ENCODE assay signal across 11 mouse cellular contexts in the genomic region with DNA sequence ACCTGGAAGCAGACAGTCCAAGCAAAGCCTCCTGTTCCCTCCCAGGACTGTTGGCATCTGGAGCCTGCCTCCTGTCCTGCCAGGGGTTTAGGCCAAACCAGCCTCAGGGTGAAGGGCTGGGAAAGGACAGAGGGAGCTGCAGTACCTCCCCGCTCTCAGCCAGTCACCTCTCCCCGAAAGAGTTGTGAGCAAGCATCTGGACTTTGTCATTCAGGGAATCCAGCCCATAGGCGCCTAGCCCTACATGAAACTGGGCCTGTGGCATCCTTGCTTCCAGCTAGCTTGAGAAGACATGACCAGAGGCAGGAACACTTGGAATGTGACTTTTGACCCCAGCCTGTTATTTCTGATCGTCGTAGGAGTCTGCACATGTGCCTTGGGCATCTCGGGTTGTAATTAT.
DNase-seq lines count a peak whose midpoint lies in the region; ATAC-seq and TF ChIP-seq lines count a peak whose summit lies in the region.
"Had no signal": no experiment of that assay in that cellular context is flagged by ENCODE, and none has a peak within 500 bp of the region (broad histone marks: within the 10 kb centered on the region; RNA-seq: fewer than 3 reads in every experiment).

No protein-coding gene starts in this region.

- ATAC-seq in heart, embryonic 13.5 days (ENCODE audit: extremely low read depth, insufficient number of reproducible peaks, low FRiP score, low TSS enrichment) = no peak
- peak; percentile 51; the same call in 1 of the 2 replicates for ATAC-seq in liver, embryonic 16.5 days (ENCODE audit: low read depth)
- ATAC-seq: midbrain, embryonic 16.5 days had no signal

- no peak overlapping the region for H3K4me2 ChIP-seq in heart, embryonic 13.5 days
- H3K4me2 ChIP-seq in liver, embryonic 16.5 days (ENCODE audit: low read depth, low read length) = no peak overlapping the region
- H3K4me2 ChIP-seq: heart, embryonic 15.5 days; limb, embryonic 15.5 days had no signal

- no peak for TF ChIP-seq POLR2A in cerebellum, adult 2 months (IDR thresholded peaks at IDR 0.05; ENCODE audit: borderline replicate concordance, insufficient read depth, low read length)

- no peaks in the 10 kb centered on the region for H3K27me3 ChIP-seq in heart, embryonic 13.5 days (replicated peaks)
- no peaks in the 10 kb centered on the region for H3K27me3 ChIP-seq in liver, embryonic 16.5 days (ENCODE audit: control insufficient read depth, insufficient read depth, low read depth, low read length)
- H3K27me3 ChIP-seq in cerebellum, adult 2 months (ENCODE audit: control insufficient read depth, insufficient read depth, low read length) = no peaks in the 10 kb centered on the region
- H3K27me3 ChIP-seq: heart, embryonic 15.5 days; limb, embryonic 15.5 days had no signal

- H3K9me3 ChIP-seq in heart, embryonic 13.5 days = no peaks in the 10 kb centered on the region
- H3K9me3 ChIP-seq in liver, embryonic 16.5 days (replicated peaks; ENCODE audit: control insufficient read depth, low read length) = no peaks in the 10 kb centered on the region
- H3K9me3 ChIP-seq: heart, embryonic 15.5 days; limb, embryonic 15.5 days had no signal

- H3K36me3 ChIP-seq in heart, embryonic 13.5 days = no peaks in the 10 kb centered on the region
- no peaks in the 10 kb centered on the region for H3K36me3 ChIP-seq in liver, embryonic 16.5 days (ENCODE audit: control insufficient read depth, insufficient read depth)
- H3K36me3 ChIP-seq: heart, embryonic 15.5 days; limb, embryonic 15.5 days had no signal

- H3K4me1 ChIP-seq in heart, embryonic 13.5 days = peaks cover 19% of the 10 kb centered on the region
- H3K4me1 ChIP-seq in liver, embryonic 16.5 days (ENCODE audit: control insufficient read depth, low read depth, low read length) = peaks cover 4% of the 10 kb centered on the region
- no peaks in the 10 kb centered on the region for H3K4me1 ChIP-seq in cerebellum, adult 2 months (ENCODE audit: control insufficient read depth, insufficient read depth, low read length)

- no peak for DNase-seq in heart, adult 8-10 months (ENCODE audit: low spot score)
- peak; percentile 4 for DNase-seq in adipocyte (ENCODE audit: low spot score)
- DNase-seq in kidney, adult 18-20 months = peak; percentile 63
- no peak for DNase-seq in right cerebral cortex, postnatal 4 days
- DNase-seq in gastrocnemius, postnatal 4 days (ENCODE audit: low spot score in 2 of 2) = no peak
- DNase-seq in cerebellum, adult 2 months = no peak

- WGBS in heart, embryonic 13.5 days = 23% methylated on average over 6 of the region's 6 CpGs
- 64% methylated on average over 6 of the region's 6 CpGs for WGBS in liver, embryonic 16.5 days (ENCODE audit: insufficient replicate concordance)
- WGBS in cerebellum, adult 2 months = 80% methylated on average over 6 of the region's 6 CpGs

- H3K9ac ChIP-seq in heart, embryonic 13.5 days = 0 out of 2 replicates have a peak overlapping the region, but pooled peaks have one; percentile 24
- no peak overlapping the region for H3K9ac ChIP-seq in liver, embryonic 16.5 days (ENCODE audit: low read depth, low read length)
- H3K9ac ChIP-seq: heart, embryonic 15.5 days; limb, embryonic 15.5 days had no signal

- TF ChIP-seq CTCF in cerebellum, adult 2 months (IDR thresholded peaks at IDR 0.05; ENCODE audit: borderline replicate concordance, insufficient read depth, low read depth, low read length) = no peak

- no peak overlapping the region for H3K4me3 ChIP-seq in heart, embryonic 13.5 days
- no peak overlapping the region for H3K4me3 ChIP-seq in liver, embryonic 16.5 days (ENCODE audit: low read depth, low read length)
- no peak overlapping the region for H3K4me3 ChIP-seq in cerebellum, adult 2 months (replicated peaks; ENCODE audit: insufficient read depth, low read depth, low read length)
- H3K4me3 ChIP-seq: heart, embryonic 15.5 days; limb, embryonic 15.5 days had no signal

- H3K27ac ChIP-seq in heart, embryonic 13.5 days (replicated peaks) = 0 out of 2 replicates have a peak overlapping the region, but pooled peaks have one; percentile 24
- no peak overlapping the region for H3K27ac ChIP-seq in liver, embryonic 16.5 days (ENCODE audit: low read length)
- H3K27ac ChIP-seq in cerebellum, adult 2 months (ENCODE audit: insufficient read depth, low read length) = no peak overlapping the region
- H3K27ac ChIP-seq: heart, embryonic 15.5 days; limb, embryonic 15.5 days had no signal

Comparison
In these comparisons a context has a peak if more than half of its experiments do, and no peak if none do; other contexts are left out.
1. DNase-seq: peak in adipocyte (single experiment) and kidney, adult 18-20 months (single experiment); none in heart, adult 8-10 months (single experiment), right cerebral cortex, postnatal 4 days (single experiment), gastrocnemius, postnatal 4 days (0 of 2) and cerebellum, adult 2 months (0 of 2).